Mouse (Mus musculus): Measurements from ENCODE around the gene Nfyc.

- TF ChIP-seq MAFK (IDR thresholded peaks at IDR 0.05; ENCODE audit: insufficient read depth, low read depth, low read length): no peak
- TF ChIP-seq ZNF384 (IDR thresholded peaks at IDR 0.05; ENCODE audit: low read depth, low read length): no peak
These were observed 28.5 kb upstream of the Nfyc start for GRCm38 (mm10) chr4:120859865-120860264.

Data from ES-E14 (cell line).